Mouse (Mus musculus) heart, postnatal 10 days (tissue): Measurements from ENCODE around the gene Pik3ca. TPM values are rescaled to one million over a fixed set of nuclear protein-coding genes. Genes with fewer than 3 reads are reported as not detected.
"Not testable (repeated sequence)": the region's sequence is repeated elsewhere in the genome, so short reads cannot be mapped to it uniquely, and the experiment has no call there.

Source experiments
- DNase-seq, 2 experiments: peaks; one replicate each; pipeline ENCODE4 v3.0.0; 2021
- intact Hi-C: fragments of 180-260 bp; cut with DNase I; formaldehyde crosslinking; loops from one replicate; pipeline ENCODE4 v1.15.1; 2025
- total RNA-seq, 2 experiments: library from RNA; stranded (reverse); gene quantifications; 2 replicates each; pipeline ENCODE4 v1.2.3; 2021

Pik3ca gene
- total RNA-seq, 2 experiments from 2014 or later = 48.6 to 57.2 TPM

- intact Hi-C loops = loop anchor here (2.0 to 5.0 kb wide), 2 partner anchors 15 to 108 kb away; no protein-coding TSS in a partner anchor
- DNase-seq = no peak
Observed at GRCm38 (mm10) chr3:32399381-32399780, 1.9 kb downstream of the Pik3ca start.

- no peak for DNase-seq
- intact Hi-C loops = loop anchor here (2.0 to 5.0 kb wide), 2 partner anchors 15 to 107 kb away; no protein-coding TSS in a partner anchor
Observed at GRCm38 (mm10) chr3:32399931-32400330, 2.5 kb downstream of the Pik3ca start.

GRCm38 (mm10) chr3:32401591-32401990 is 4.1 kb downstream of the Pik3ca start:
- intact Hi-C loops = no loop called here

GRCm38 (mm10) chr3:32402990-32403885 is 5.8 kb downstream of the Pik3ca start:
- intact Hi-C loops = no loop called here
- DNase-seq = peak in 1 of 2 experiments; percentile 27

More at GRCm38 (mm10) chr3:32401591-32401990, 4.1 kb downstream of the Pik3ca start:
- no peak for DNase-seq

- intact Hi-C loops = no loop called here
- DNase-seq = no peak
Observed at GRCm38 (mm10) chr3:32405699-32406098, 8.2 kb downstream of the Pik3ca start.

GRCm38 (mm10) chr3:32406804-32407203 is 9.3 kb downstream of the Pik3ca start:
- intact Hi-C loops = no loop called here
- DNase-seq = no peak

- DNase-seq = no peak
- intact Hi-C loops = no loop called here
Observed at GRCm38 (mm10) chr3:32408811-32409273, 11.4 kb downstream of the Pik3ca start.

- intact Hi-C loops = no loop called here
- no peak for DNase-seq
Observed at GRCm38 (mm10) chr3:32412502-32413044, 15.1 kb downstream of the Pik3ca start.

GRCm38 (mm10) chr3:32414381-32414780 is 16.9 kb downstream of the Pik3ca start:
- DNase-seq = no peak
- intact Hi-C loops = loop anchor here (2.0 kb wide), 1 partner anchor 16 kb away; no protein-coding TSS in a partner anchor

- no peak for DNase-seq
- intact Hi-C loops = loop anchor here (2.0 kb wide), 1 partner anchor 17 kb away; no protein-coding TSS in a partner anchor
Observed at GRCm38 (mm10) chr3:32415370-32416309, 18.2 kb downstream of the Pik3ca start.

- DNase-seq = peak; percentile 44 to 55
- intact Hi-C loops = no loop called here
Observed at GRCm38 (mm10) chr3:32417751-32418211, 20.3 kb downstream of the Pik3ca start.

GRCm38 (mm10) chr3:32419866-32420265 is 22.4 kb downstream of the Pik3ca start:
- intact Hi-C loops = no loop called here
- DNase-seq = no peak

- no peak for DNase-seq
- intact Hi-C loops = no loop called here
Observed at GRCm38 (mm10) chr3:32421115-32422054, 23.9 kb downstream of the Pik3ca start.

GRCm38 (mm10) chr3:32427695-32428094 is 30.2 kb downstream of the Pik3ca start:
- intact Hi-C loops = no loop called here
- no peak for DNase-seq

GRCm38 (mm10) chr3:32428361-32428760 is 30.9 kb downstream of the Pik3ca start:
- intact Hi-C loops = no loop called here
- DNase-seq = no peak

- intact Hi-C loops = no loop called here
- peak; percentile 72 to 76 for DNase-seq
Observed at GRCm38 (mm10) chr3:32428921-32429320, 31.4 kb downstream of the Pik3ca start.

GRCm38 (mm10) chr3:32429351-32429750 is 31.9 kb downstream of the Pik3ca start:
- intact Hi-C loops = not testable (repeated sequence)

GRCm38 (mm10) chr3:32430394-32430793 is 32.9 kb downstream of the Pik3ca start:
- intact Hi-C loops = no loop called here
- DNase-seq = peak in 1 of 2 experiments; percentile 39

More at GRCm38 (mm10) chr3:32429351-32429750, 31.9 kb downstream of the Pik3ca start:
- DNase-seq = not testable (repeated sequence)

GRCm38 (mm10) chr3:32434016-32434415 is 36.5 kb downstream of the Pik3ca start:
- no peak for DNase-seq
- intact Hi-C loops = no loop called here
